Mouse (Mus musculus): ENCODE data around the gene Arhgap4.

Gene Arhgap4

GRCm38 (mm10) chrX:73914827-73915703 lies 6.6 kb downstream of the Arhgap4 start:
- peak; percentile 99 for DNase-seq (ENCODE audit: low read depth, low spot score)

- DNase-seq (ENCODE audit: low read depth, low spot score): no peak
Observed at GRCm38 (mm10) chrX:73911588-73911987, 10.1 kb downstream of the Arhgap4 start.

- DNase-seq (ENCODE audit: low read depth, low spot score): peak; percentile 34
Observed at GRCm38 (mm10) chrX:73911156-73911555, 10.5 kb downstream of the Arhgap4 start.

GRCm38 (mm10) chrX:73910451-73910850 lies 11.2 kb downstream of the Arhgap4 start:
- no peak for DNase-seq (ENCODE audit: low read depth, low spot score)

- DNase-seq (ENCODE audit: low read depth, low spot score): no peak
Observed at GRCm38 (mm10) chrX:73910049-73910448, 11.6 kb downstream of the Arhgap4 start.

- DNase-seq (ENCODE audit: low read depth, low spot score): no peak
Observed at GRCm38 (mm10) chrX:73897959-73898358, 23.7 kb downstream of the Arhgap4 start.

GRCm38 (mm10) chrX:73895719-73896118 lies 26.0 kb downstream of the Arhgap4 start, which contains the start of gene L1cam:
TSS of gene L1cam (minus strand) at chrX:73896105.
- DNase-seq (ENCODE audit: low read depth, low spot score): peak; percentile 52

- DNase-seq (ENCODE audit: low read depth, low spot score): no peak
Observed at GRCm38 (mm10) chrX:73892833-73893232, 28.8 kb downstream of the Arhgap4 start.

- DNase-seq (ENCODE audit: low read depth, low spot score): no peak
Observed at GRCm38 (mm10) chrX:73891551-73892152, 30.0 kb downstream of the Arhgap4 start, which contains the start of gene Avpr2. TSS of gene Avpr2 (plus strand) at chrX:73892102.

- no peak for DNase-seq (ENCODE audit: low read depth, low spot score)
Observed at GRCm38 (mm10) chrX:73881463-73881862, 40.2 kb downstream of the Arhgap4 start.

- DNase-seq (ENCODE audit: low read depth, low spot score): no peak
Observed at GRCm38 (mm10) chrX:73881036-73881427, 40.6 kb downstream of the Arhgap4 start.

GRCm38 (mm10) chrX:73880194-73881035 lies 41.3 kb downstream of the Arhgap4 start:
- DNase-seq (ENCODE audit: low read depth, low spot score): peak; percentile 41

- no peak for DNase-seq (ENCODE audit: low read depth, low spot score)
Observed at GRCm38 (mm10) chrX:73877014-73877413, 44.7 kb downstream of the Arhgap4 start.

GRCm38 (mm10) chrX:73875881-73876280 lies 45.8 kb downstream of the Arhgap4 start:
- DNase-seq (ENCODE audit: low read depth, low spot score): no peak

- DNase-seq (ENCODE audit: low read depth, low spot score): no peak
Observed at GRCm38 (mm10) chrX:73871956-73872355, 49.7 kb downstream of the Arhgap4 start.

GRCm38 (mm10) chrX:73871474-73871873 lies 50.2 kb downstream of the Arhgap4 start:
- no peak for DNase-seq (ENCODE audit: low read depth, low spot score)

GRCm38 (mm10) chrX:73869334-73869733 lies 52.3 kb downstream of the Arhgap4 start:
- peak; percentile 36 for DNase-seq (ENCODE audit: low read depth, low spot score)

- DNase-seq (ENCODE audit: low read depth, low spot score): no peak
Observed at GRCm38 (mm10) chrX:73867852-73868251, 53.8 kb downstream of the Arhgap4 start.

GRCm38 (mm10) chrX:73867256-73867655 lies 54.4 kb downstream of the Arhgap4 start:
- no peak for DNase-seq (ENCODE audit: low read depth, low spot score)

- DNase-seq (ENCODE audit: low read depth, low spot score): peak; percentile 51
Observed at GRCm38 (mm10) chrX:73864692-73865091, 57.0 kb downstream of the Arhgap4 start.

GRCm38 (mm10) chrX:73855087-73855408 lies 66.6 kb downstream of the Arhgap4 start:
- no peak for DNase-seq (ENCODE audit: low read depth, low spot score)

Measured in R1 (cell line).